Mouse (Mus musculus) liver, adult 2 months (tissue): Measurements from ENCODE around the gene Tmco1.

ENCODE experiments used
- CTCF ChIP-seq: fragments of 200-500 bp; IDR thresholded peaks from 2 replicates; pipeline ENCODE4 v1.5.1; 2011; ENCODE audit warnings: low read depth, low read length, control low read depth
- POLR2A ChIP-seq: fragments of 200-500 bp; IDR thresholded peaks from 2 replicates; pipeline ENCODE4 v1.6.1; 2011; ENCODE audit warnings: low read length, control low read depth; ENCODE audit not compliant: insufficient read depth; ENCODE audit errors: extremely low read depth

GRCm38 (mm10) chr1:167289567-167290262 is 18.5 kb upstream of the Tmco1 start:
- no peak for TF ChIP-seq CTCF
- no peak for TF ChIP-seq POLR2A
